Mouse (Mus musculus) C2C12 (cell line): ENCODE data around the gene Zfp503.

Source experiments
- CTCF ChIP-seq: IDR thresholded peaks from one replicate; pipeline ENCODE4 v1.5.1; 2011; ENCODE audit not compliant: control insufficient read depth, insufficient read depth, insufficient read length
- USF1 ChIP-seq: IDR thresholded peaks from one replicate; pipeline ENCODE4 v1.6.1; 2011; ENCODE audit warnings: low read depth, mild to moderate bottlenecking, control low read depth, moderate library complexity

GRCm38 (mm10) chr14:21982592-21983310 is 6.7 kb downstream of the Zfp503 start:
- no peak for TF ChIP-seq CTCF
- TF ChIP-seq USF1, result no peak
